Mouse (Mus musculus) monocyte, adult 5-6 weeks (primary cell): ENCODE data around the gene Hs6st3. TPM values are rescaled to one million over a fixed set of nuclear protein-coding genes. Genes with fewer than 3 reads are reported as not detected.

Experiments used
- ATAC-seq: fragments of 153-309, 156-312 bp; replicated peaks from 2 replicates; pipeline ENCODE4 v1.8.0; 2017; ENCODE audit warnings: mild to moderate bottlenecking; ENCODE audit not compliant: low TSS enrichment, insufficient number of reproducible peaks, severe bottlenecking, poor library complexity, low FRiP score
- total RNA-seq: library from RNA; stranded (forward); fragments of 200-1000, 200-491, 200-594 nt; gene quantifications from 3 replicates; pipeline ENCODE4 v1.2.3, GENCODE M21; 2017

The Hs6st3 gene
- total RNA-seq, 1 experiment from 2014 or later = not detected

GRCm38 (mm10) chr14:119717323-119717722, 579.2 kb downstream of the Hs6st3 start:
- ATAC-seq = no peak

GRCm38 (mm10) chr14:119725102-119725501, 587.0 kb downstream of the Hs6st3 start:
- ATAC-seq = no peak

- ATAC-seq = no peak
Observed at GRCm38 (mm10) chr14:119731436-119732080, 593.4 kb downstream of the Hs6st3 start.

GRCm38 (mm10) chr14:119732219-119732618, 594.1 kb downstream of the Hs6st3 start:
- ATAC-seq = no peak

- no peak for ATAC-seq
Observed at GRCm38 (mm10) chr14:119737408-119737961, 599.3 kb downstream of the Hs6st3 start.

GRCm38 (mm10) chr14:119741791-119742190, 603.6 kb downstream of the Hs6st3 start:
- ATAC-seq = no peak

GRCm38 (mm10) chr14:119761376-119761775, 623.2 kb downstream of the Hs6st3 start:
- ATAC-seq = no peak

GRCm38 (mm10) chr14:119772040-119772439, 633.9 kb downstream of the Hs6st3 start:
- ATAC-seq = no peak

- no peak for ATAC-seq
Observed at GRCm38 (mm10) chr14:119776261-119776660, 638.1 kb downstream of the Hs6st3 start.

GRCm38 (mm10) chr14:119779982-119780588, 641.9 kb downstream of the Hs6st3 start:
- 0 out of 2 replicates have a peak, but pooled peaks have one; percentile 47 for ATAC-seq

GRCm38 (mm10) chr14:119781111-119781510, 643.0 kb downstream of the Hs6st3 start:
- ATAC-seq = no peak

- no peak for ATAC-seq
Observed at GRCm38 (mm10) chr14:119789457-119789856, 651.3 kb downstream of the Hs6st3 start.

GRCm38 (mm10) chr14:119797172-119797850, 659.2 kb downstream of the Hs6st3 start:
- ATAC-seq = no peak

- ATAC-seq = no peak
Observed at GRCm38 (mm10) chr14:119798561-119798960, 660.4 kb downstream of the Hs6st3 start.

GRCm38 (mm10) chr14:119800856-119801255, 662.7 kb downstream of the Hs6st3 start:
- no peak for ATAC-seq

GRCm38 (mm10) chr14:119813898-119814297, 675.8 kb downstream of the Hs6st3 start:
- ATAC-seq = no peak

- no peak for ATAC-seq
Observed at GRCm38 (mm10) chr14:119815616-119816015, 677.5 kb downstream of the Hs6st3 start.

GRCm38 (mm10) chr14:119820562-119820961, 682.4 kb downstream of the Hs6st3 start:
- no peak for ATAC-seq

GRCm38 (mm10) chr14:119831165-119832011, 693.2 kb downstream of the Hs6st3 start:
- no peak for ATAC-seq
